Mouse (Mus musculus) embryonic facial prominence, embryonic 14.5 days (tissue): ENCODE measurements around the gene Pdzk1ip1. TPM values are rescaled to one million over a fixed set of nuclear protein-coding genes. Genes with fewer than 3 reads are reported as not detected.

Experiments
- ATAC-seq: fragments of 200-750 bp; cut with Nextera tagmentation; 2 replicates; pipeline ENCODE4 v1.8.0; 2017; ENCODE audit warnings: low read depth, moderate number of reproducible peaks, moderate TSS enrichment
- DNase-seq: peaks from one replicate; pipeline ENCODE4 v3.0.0-alpha.2; 2015; ENCODE audit warnings: low spot score
- H3K27ac ChIP-seq: fragments of 300-500 bp; sonication (generic); replicated peaks from 2 replicates; pipeline ENCODE4 v1.5.1; 2014; ENCODE audit warnings: low read depth, mild to moderate bottlenecking, low read length, moderate library complexity
- H3K27me3 ChIP-seq: fragments of 300-500 bp; sonication (generic); replicated peaks from 2 replicates; pipeline ENCODE4 v1.6.1; 2014; ENCODE audit warnings: low read length; ENCODE audit not compliant: control insufficient read depth, insufficient read depth
- H3K36me3 ChIP-seq: fragments of 300-500 bp; sonication (generic); 2 replicates; pipeline ENCODE4 v1.6.1; 2014; ENCODE audit warnings: low read length, mixed read lengths; ENCODE audit not compliant: control insufficient read depth, insufficient read depth
- H3K4me1 ChIP-seq: fragments of 300-500 bp; sonication (generic); 2 replicates; pipeline ENCODE4 v1.6.1; 2014; ENCODE audit warnings: antibody characterized with exemption, low read length; ENCODE audit not compliant: control insufficient read depth, insufficient read depth
- H3K4me2 ChIP-seq: fragments of 300-500 bp; sonication (generic); 2 replicates; pipeline ENCODE4 v1.6.1; 2014; ENCODE audit warnings: low read depth, mild to moderate bottlenecking, low read length, moderate library complexity, mixed read lengths
- H3K4me3 ChIP-seq: fragments of 300-500 bp; sonication (generic); 2 replicates; pipeline ENCODE4 v1.5.1; 2014; ENCODE audit warnings: low read depth, mild to moderate bottlenecking, low read length
- H3K9ac ChIP-seq: fragments of 300-500 bp; sonication (generic); 2 replicates; pipeline ENCODE4 v1.6.1; 2014; ENCODE audit warnings: low read depth, mild to moderate bottlenecking, low read length, moderate library complexity, mixed read lengths
- H3K9me3 ChIP-seq: fragments of 300-500 bp; sonication (generic); 2 replicates; pipeline ENCODE4 v1.6.1; 2016; ENCODE audit warnings: low read length; ENCODE audit not compliant: control insufficient read depth
- WGBS: fragments of 180-500 bp; shearing (Covaris S2); extraction: QIAGEN DNeasy Blood & Tissue Kit; methylation state at CpG from one replicate; pipeline ENCODE4 v1.1.7; 2014; 5-methylcytosine and 5-hydroxymethylcytosine counted together
- polyA plus RNA-seq: library from polyadenylated mRNA; unstranded; fragments of >200 nt; fragmentation: Nextera tagmentation; extraction: Ambion mirVana; gene quantifications from 2 replicates; pipeline ENCODE4 v1.2.1, GENCODE M21; 2014

Gene Pdzk1ip1
- polyA plus RNA-seq: 7.7 and 18.5 TPM in 2 replicates

DNA sequence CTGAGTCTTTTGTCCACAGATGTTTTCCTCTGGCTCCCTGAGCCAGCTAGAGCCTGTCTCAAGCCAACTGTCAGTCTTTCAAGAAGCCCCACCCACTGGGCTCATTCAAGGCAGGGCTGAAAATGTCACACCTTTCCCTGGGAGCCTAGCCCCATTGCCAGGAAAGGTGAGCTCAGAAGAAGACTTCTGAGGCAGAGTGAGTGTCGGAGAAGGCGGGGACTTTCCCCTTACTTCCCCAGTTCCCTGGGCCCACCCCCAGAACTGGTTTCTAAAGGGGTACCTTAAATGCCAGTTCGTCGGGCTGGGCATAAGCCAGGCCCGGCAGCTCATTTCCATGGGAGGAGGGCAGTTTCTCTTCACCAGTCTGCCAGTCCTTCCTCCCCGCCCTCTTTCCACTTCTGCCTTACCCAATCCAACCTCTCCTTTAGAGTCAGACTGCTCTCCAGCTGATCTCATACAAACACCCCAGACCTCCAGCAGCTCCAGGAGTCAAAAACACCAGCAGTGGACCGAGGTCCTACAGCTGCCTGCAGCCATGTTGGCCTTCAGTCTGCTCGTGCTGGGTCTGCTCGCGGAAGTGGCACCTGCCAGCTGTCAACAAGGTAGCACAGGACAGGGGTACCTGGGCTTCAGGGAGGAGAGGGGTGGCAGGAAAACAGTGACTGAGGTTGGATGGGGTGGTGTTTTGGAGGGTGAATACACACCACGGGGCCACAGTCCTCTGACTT, at the start of gene Pdzk1ip1:
Pdzk1ip1 (plus strand) TSS at position 98 of the 728 bp plus-strand sequence.
- WGBS: 20% methylated on average over 11 of the region's 11 CpGs
- peak; percentile 16 for DNase-seq
- ATAC-seq: 0 out of 2 replicates have a peak, but pooled peaks have one; percentile 30

DNA sequence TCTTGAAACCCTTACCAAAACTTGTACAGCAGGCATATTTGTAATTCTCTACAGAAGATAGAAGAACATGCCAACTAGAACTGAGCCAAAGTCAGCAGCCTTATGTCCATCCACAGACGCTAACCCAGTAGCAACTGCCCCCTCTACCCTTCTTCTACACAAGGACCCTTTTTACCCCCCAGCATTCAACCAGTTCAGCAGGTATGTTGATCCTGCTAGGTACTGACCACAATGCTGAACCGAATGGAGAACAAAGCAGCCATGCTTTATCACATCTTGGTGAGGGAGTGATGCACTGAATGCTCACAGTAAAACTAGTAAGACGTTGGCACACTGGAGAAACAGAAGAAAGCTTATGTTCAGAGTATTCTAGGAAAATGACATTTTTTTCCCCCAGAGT, 42.9 kb upstream of the Pdzk1ip1 start:
- Histone ChIP-seq H3K36me3 (peaks cover 20% of the 10 kb centered on the region), H3K27ac (no peak overlapping the region), H3K4me3 (no peak overlapping the region), H3K9me3 (no peaks in the 10 kb centered on the region), H3K4me2 (no peak overlapping the region), H3K27me3 (peaks cover 5% of the 10 kb centered on the region), H3K9ac (no peak overlapping the region), H3K4me1 (no peaks in the 10 kb centered on the region)
- DNase-seq (no peak), ATAC-seq (no peak)
- 80% methylated on average over 3 of the region's 3 CpGs for WGBS

More for the DNA sequence above, at the start of gene Pdzk1ip1:
- H3K27ac ChIP-seq: no peak within 1 kb of the TSS
- 0 out of 2 replicates have a peak within 1 kb of the TSS, but pooled peaks have one; percentile 1 for H3K4me2 ChIP-seq
- peaks cover 17% of the 10 kb centered on the region; the same call in 1 of the 2 replicates for H3K27me3 ChIP-seq
- H3K9me3 ChIP-seq: no peaks in the 10 kb centered on the region
- H3K4me3 ChIP-seq: no peak within 1 kb of the TSS
- H3K36me3 ChIP-seq: no peaks in the 10 kb centered on the region
- H3K4me1 ChIP-seq: no peaks in the 10 kb centered on the region
- H3K9ac ChIP-seq: no peak within 1 kb of the TSS

DNA sequence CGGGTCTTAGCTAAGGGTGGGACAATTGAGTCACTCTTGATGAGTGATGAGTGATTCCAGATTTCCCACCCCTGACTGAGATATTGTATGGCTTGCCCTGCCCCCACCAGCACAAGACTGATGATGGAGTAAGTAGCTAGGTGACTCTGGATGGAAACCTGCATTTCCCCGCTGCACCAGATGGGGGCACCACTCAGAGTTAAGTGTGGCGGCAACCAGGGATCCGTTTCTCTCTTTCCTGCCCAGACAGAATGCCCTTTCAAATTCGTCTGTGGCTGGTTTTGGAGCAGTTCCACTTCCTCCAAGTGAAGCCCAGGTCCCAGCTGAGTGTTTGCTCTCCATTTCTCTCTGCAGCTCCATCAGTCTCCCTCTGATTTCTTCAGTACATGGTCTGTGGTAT, 40.8 kb upstream of the Pdzk1ip1 start:
- Histone ChIP-seq H3K4me2 (no peak overlapping the region), H3K4me1 (no peaks in the 10 kb centered on the region), H3K27ac (no peak overlapping the region), H3K27me3 (peaks cover 25% of the 10 kb centered on the region), H3K9ac (no peak overlapping the region), H3K4me3 (no peak overlapping the region), H3K9me3 (no peaks in the 10 kb centered on the region), H3K36me3 (no peaks in the 10 kb centered on the region)
- WGBS: 3% methylated on average over 5 of the region's 5 CpGs
- peak; percentile 21 for DNase-seq
- no peak for ATAC-seq

DNA sequence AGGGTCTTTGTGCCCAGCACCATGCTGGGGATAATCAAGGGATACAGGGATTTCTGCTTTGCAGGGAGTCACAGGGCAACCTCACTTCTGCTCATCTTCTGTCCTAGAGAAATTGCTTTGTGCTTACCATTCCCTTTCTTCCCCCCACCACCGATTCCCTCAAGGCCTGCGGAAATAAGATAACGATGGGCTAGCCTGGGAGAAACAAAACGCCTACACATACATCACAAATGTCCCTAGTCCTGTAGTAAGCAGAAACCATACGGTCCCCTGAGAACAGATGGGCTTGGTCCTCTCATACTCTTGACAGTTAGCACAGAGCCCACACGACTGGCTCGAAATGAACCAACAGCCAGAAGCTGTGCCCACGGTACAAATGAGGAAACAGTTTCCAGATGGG, 40.3 kb upstream of the Pdzk1ip1 start:
- H3K36me3 ChIP-seq: no peaks in the 10 kb centered on the region
- no peak overlapping the region for H3K27ac ChIP-seq
- H3K27me3 ChIP-seq: peaks cover 30% of the 10 kb centered on the region
- no peaks in the 10 kb centered on the region for H3K4me1 ChIP-seq
- ATAC-seq (no peak), DNase-seq (no peak)
- H3K9me3 ChIP-seq: no peaks in the 10 kb centered on the region
- H3K4me3 ChIP-seq: no peak overlapping the region
- H3K9ac ChIP-seq: no peak overlapping the region
- no peak overlapping the region for H3K4me2 ChIP-seq
- 47% methylated on average over 8 of the region's 8 CpGs for WGBS

DNA sequence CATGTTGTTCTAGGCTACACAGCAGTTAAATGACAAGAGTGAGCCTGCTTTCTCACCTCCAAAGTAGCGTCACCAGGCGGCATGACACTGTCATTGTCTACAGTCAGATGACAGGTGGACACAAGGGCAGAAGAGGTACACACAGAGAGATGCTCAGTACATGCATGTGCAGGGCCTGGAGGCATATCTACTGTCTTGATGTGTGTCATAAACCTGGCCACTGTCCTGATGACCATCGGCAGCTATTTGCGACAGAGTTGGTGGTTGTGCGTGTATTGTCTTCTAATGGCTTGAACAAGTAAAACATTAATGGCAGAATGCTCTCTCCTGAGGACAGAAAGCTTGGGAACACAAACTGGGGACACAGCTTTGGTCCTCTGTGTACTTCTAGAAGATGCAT, 37.3 kb upstream of the Pdzk1ip1 start:
- no peaks in the 10 kb centered on the region for H3K36me3 ChIP-seq
- DNase-seq: no peak
- H3K4me3 ChIP-seq: no peak overlapping the region
- H3K27ac ChIP-seq: no peak overlapping the region
- no peak overlapping the region for H3K4me2 ChIP-seq
- peaks cover 59% of the 10 kb centered on the region for H3K27me3 ChIP-seq
- H3K4me1 ChIP-seq: no peaks in the 10 kb centered on the region
- H3K9me3 ChIP-seq: no peaks in the 10 kb centered on the region
- no peak for ATAC-seq
- no peak overlapping the region for H3K9ac ChIP-seq
- WGBS: 80% methylated on average over 5 of the region's 5 CpGs

DNA sequence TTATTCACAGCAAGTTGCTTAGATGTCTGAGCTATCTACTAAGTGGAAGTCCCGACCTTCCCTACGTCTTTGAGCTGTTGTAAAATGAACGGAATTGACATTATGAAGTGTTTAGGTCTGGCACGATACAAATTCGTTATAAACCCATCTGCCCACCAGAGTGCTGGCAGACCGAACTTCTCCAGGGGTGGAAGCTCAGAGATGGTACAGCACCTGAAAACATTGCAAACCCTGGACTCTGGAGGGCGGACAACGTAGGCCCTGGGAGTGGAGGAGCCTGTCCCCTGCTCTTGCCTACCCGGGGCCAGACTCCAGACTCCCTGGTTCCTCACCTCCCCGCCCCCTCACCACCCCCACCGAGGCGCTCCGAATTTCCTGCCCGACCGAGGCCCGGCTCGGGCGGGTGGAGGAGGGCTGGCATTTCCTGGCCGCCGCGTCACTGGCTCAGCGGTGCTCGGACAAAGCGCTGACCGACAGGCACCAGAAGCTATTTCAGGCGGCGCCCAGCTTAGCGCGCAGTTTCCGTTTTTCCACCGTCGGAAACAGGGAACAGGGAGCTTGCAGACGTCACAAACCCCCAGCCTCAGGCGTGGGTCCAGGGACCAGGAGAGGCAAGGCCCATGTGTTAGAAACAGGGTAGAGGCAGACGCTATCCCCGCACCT, 36.0 kb upstream of the Pdzk1ip1 start:
- Histone ChIP-seq H3K27me3 (peaks cover 69% of the 10 kb centered on the region), H3K9me3 (no peaks in the 10 kb centered on the region), H3K27ac (no peak overlapping the region), H3K4me1 (peaks cover 4% of the 10 kb centered on the region; the same call in 1 of the 2 replicates), H3K4me2 (peak overlapping the region; percentile 50), H3K4me3 (peak overlapping the region; percentile 29), H3K36me3 (no peaks in the 10 kb centered on the region), H3K9ac (no peak overlapping the region)
- DNase-seq: peak; percentile 67
- peak; percentile 75; the same call in 1 of the 2 replicates for ATAC-seq
- WGBS: 1% methylated on average over 35 of the region's 36 CpGs

DNA sequence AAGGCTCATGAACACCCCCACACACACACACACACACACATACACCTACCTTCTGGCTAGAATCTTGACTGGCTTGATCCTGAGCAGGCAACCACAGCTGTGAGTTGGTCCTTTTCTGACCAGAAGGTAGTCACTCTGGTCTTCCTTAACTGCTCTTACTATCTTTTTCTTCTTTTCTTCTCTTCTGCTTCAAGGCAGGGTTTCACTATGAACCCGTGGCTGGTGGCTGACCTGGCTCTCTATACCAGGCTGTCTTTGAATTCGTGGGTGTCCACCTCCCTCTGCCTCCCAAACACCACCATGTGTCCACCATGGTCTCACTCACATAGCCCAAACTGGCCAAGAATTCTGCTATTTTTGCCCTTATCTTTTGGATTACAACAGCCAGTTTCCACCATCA, 33.5 kb upstream of the Pdzk1ip1 start:
- H3K36me3 ChIP-seq: no peaks in the 10 kb centered on the region
- H3K9ac ChIP-seq: no peak overlapping the region
- peaks cover 95% of the 10 kb centered on the region for H3K27me3 ChIP-seq
- WGBS: 7% methylated on average over 2 of the region's 2 CpGs
- peaks cover 4% of the 10 kb centered on the region; the same call in 1 of the 2 replicates for H3K4me1 ChIP-seq
- H3K27ac ChIP-seq: no peak overlapping the region
- no peak overlapping the region for H3K4me2 ChIP-seq
- no peak for DNase-seq
- ATAC-seq: no peak
- no peak overlapping the region for H3K4me3 ChIP-seq
- no peaks in the 10 kb centered on the region for H3K9me3 ChIP-seq

DNA sequence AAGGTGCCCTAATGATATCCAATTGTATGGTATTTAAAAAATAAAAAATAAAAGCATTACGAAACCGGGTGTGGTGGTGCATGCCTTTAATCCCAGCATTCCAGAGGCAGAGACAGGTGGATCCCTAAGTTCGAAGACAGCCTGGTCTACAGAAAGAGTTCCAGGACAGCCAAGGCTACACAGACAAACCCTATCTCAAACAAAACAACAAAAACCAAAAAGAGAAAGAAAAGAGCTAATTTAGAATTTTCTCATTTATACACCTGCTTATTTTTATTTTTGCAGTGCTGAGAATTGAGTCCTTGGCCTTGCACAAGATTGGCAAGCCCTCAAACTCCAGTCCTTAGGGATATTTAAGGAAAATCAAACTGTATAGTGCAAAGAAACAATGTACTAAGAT, 32.8 kb upstream of the Pdzk1ip1 start:
- DNase-seq (no peak), ATAC-seq (no peak)
- Histone ChIP-seq H3K27ac (no peak overlapping the region), H3K36me3 (no peaks in the 10 kb centered on the region), H3K4me3 (no peak overlapping the region), H3K9ac (no peak overlapping the region), H3K9me3 (no peaks in the 10 kb centered on the region), H3K4me2 (no peak overlapping the region), H3K4me1 (peaks cover 4% of the 10 kb centered on the region; the same call in 1 of the 2 replicates), H3K27me3 (peaks cover 96% of the 10 kb centered on the region)
- 21% methylated on average over 3 of the region's 3 CpGs for WGBS
